Mouse (Mus musculus) adrenal gland (tissue): ENCODE data around the gene Gm9936.
"Not testable (repeated sequence)": the region's sequence is repeated elsewhere in the genome, so short reads cannot be mapped to it uniquely, and the experiment has no call there.

Experiments used
- intact Hi-C: fragments of 180-260 bp; cut with DNase I; formaldehyde crosslinking; loops from one replicate; pipeline ENCODE4 v1.15.1; 2025

Gene Gm9936

DNA sequence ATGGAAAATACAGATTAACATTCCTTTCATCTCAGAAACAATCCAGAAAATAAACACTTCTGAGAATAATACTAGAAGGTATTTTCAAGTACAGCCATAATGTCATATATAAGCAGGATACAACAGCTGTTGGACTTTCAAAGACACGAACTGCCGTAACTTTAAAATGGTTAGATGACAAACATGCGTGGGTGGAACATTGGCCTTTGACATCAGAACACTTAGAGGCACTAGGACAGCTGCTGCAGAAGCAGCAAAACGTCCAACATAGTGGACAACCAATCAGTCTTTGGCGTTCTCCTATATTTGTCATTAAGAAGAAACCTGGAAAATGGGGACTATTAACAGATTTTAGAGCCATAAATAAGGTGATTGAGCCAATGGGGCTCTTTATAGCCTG is 18.0 kb downstream of the Gm9936 start:
- intact Hi-C loops = not testable (repeated sequence)

DNA sequence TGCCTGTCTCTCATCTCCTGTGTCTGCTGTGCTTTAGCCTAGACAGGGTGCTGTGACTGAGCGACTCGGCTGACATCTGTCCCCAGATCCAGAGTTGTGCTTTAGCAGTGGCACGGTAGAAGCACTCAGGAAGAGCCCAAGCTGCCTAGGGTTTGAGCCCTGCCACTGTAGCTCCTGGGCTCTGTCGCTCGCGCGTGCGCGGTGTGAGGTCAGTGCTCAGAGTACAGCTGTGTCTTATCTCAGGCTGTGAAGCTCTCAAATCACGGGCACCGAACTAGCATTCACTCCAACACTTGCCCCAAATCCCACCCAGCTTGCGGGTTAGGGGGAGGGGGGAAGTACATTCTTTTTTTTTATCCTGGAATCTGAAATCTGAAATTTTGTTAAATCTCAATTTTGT is 21.6 kb downstream of the Gm9936 start:
- intact Hi-C loops = no loop called here

DNA sequence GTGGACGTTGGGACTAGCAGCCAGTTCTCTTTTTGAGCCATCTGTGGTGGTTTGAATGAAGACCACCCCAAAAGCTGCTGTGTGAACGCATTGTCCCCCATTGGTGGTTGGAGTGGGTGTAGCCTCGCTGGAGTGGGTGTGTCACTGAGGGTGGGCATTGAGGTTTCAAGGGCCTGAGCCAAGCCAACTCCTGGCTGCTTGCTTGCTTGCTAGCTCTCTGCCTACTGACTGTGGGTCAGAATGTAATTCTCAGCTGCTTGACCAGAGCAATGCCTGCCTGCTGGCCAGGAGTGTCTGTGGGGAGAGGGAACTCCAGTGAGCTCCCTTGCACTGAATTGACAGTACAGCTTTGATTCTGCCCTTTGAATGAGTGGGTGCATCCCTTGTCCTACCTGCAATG is 28.7 kb downstream of the Gm9936 start:
- intact Hi-C loops = no loop called here

DNA sequence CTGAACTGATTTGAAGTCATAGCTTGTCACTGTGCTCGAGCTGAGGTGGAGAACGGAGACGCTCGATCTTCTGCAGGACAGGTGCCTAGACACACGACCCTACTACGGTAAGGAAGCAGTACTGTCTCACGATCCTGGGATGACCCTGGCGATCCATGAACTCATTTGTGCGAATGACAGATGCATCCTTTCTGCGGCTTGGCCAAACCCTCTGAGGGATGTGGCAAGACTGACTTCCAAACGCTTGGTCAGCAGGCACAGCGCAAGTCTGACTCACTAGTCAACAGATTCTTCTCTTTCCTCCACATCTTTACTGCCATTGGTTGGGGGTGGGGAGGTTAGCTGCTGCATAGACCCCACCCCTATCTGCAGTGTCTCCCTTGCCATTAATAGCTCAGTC is 31.1 kb downstream of the Gm9936 start:
- intact Hi-C loops = no loop called here

DNA sequence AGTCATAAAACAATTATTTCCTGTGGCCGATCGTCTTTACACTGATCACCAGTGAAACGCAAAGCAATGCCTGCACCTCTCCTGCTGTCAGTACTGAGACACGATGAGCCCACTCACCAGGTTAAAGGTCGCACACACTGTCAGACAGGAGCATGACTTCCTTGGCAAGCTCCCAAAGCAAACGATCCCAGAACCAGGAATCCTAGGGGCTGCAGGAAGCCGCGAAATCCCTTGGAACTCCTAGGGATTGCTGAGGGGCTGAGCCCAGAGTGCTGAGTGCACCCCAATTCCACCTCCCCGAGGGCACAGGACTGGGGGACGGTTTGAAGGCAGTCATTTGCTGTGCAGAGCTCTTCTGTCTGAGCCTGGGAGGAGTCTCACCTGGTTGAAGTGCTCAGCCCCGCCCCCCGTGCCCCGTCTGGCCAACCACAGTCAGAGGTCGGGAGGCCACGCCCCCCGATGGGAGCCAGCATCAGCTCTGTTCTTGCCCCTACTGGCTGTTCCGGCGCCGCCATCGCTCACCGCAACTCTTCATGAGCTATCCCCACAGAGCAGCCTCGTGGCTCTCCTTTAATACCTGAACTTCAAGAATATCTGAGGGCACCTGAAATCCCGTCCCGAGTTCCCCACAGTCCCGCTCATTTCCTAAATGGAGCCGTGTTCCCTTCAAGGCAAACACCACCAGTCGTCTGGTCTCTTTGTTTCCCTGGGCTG is 32.3 kb downstream of the Gm9936 start:
- intact Hi-C loops = no loop called here

DNA sequence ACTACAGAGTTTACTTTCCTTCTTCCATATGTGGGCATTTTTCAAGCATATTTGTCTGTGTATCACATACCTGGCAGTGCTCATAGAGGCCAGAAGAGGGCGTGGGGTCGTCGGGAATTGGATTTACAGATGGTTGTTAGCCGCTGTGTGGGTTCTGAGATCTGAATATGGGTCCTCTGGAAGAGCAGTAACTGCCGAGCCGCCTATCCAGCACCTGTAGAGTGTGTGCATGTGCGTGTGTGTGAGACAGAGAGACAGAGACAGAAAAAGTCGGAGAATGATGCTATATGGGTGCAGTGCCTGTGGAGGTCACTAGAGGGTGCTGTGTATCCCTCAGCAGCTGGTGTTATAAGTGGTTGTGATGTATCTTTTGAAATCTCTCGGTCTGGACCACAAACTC is 34.3 kb downstream of the Gm9936 start:
- intact Hi-C loops = loop anchor here (5.0 kb wide), 1 partner anchor 78 kb away; no protein-coding TSS in a partner anchor

DNA sequence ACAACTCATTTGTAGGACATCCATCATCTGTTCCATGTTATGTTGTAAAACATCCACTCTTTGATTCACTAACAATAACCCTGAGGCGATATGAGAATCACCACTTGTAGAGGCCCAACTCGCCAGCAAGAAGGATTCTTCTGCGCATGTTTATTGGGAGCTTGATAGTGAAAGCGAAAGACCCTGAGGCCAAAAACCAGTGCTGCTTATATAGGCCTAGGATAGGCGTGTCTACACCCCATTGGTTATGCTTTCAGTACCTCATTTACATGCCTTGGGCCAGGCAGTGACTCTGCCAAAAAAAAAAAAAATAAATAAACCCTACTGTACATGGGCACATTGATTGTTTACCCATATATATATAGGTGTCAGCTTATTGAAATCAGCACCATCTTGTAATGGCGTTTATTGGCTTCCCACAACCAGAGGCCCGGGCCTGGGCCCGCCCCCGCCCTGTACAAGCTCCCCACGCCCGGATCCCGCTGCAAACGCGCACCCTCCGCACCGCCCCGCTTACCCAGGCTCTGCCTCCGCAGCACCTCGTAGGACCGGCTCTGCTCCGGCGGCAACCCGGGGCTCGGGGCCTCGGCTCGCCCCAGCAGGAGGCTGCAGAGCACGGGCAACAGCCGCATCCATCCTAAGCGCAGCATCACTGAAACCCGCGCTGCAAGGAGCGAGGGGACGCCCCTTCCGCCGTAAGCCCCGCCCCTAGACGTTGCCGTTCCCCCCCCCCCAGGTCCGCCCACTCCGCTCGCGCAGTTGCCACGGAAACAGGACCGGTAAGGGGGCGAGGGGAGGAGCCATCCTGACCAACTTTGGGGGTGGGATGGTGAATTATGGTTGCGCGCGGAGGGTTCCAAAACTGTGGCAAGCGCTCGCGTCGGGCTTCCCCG is 35.4 kb downstream of the Gm9936 start, which contains the start of gene 1500011B03Rik:
Gene 1500011B03Rik (minus strand): TSS at position 673 of the 893 bp plus-strand sequence.
- intact Hi-C loops = loop anchor here (5.0 kb wide), 1 partner anchor 79 kb away; no protein-coding TSS in a partner anchor

DNA sequence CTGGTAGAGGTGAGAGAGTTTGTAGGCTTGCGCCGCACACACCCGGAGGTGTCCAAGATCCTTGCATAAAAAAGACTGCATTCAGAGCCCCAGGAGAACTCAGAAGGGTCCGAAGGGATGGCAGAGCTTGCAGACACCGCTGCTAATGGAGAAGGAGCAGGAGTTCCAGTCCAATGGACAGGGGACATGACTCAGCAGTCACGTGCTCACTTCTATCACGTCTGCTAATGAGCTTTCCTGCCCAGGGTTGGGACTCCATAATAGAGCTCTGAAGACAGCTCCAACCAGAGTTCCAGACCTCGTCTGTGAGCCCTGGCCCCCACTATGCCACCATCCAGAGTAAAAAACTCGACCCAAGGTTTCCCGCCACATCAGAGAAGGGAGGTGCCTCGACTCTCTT is 40.4 kb downstream of the Gm9936 start:
- intact Hi-C loops = no loop called here

DNA sequence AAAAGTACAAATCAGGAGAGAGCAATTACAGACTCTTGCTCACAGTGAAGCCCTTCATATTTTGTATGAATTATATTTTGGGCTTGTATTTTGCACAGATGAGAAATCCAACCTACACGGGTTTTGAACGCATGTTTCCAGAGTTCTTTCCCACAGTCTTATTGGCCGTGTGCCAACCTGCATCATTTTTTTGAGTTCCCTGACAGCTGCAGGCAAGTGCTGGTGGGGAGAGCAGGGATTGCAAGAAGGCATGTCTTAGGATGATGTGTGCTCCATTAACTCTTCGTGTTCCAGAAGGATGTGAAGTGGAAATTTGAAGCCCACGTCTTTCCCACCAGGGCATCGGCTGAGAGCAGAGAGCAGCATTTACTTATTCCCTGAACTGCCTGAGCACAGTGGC is 41.9 kb downstream of the Gm9936 start:
- intact Hi-C loops = no loop called here

DNA sequence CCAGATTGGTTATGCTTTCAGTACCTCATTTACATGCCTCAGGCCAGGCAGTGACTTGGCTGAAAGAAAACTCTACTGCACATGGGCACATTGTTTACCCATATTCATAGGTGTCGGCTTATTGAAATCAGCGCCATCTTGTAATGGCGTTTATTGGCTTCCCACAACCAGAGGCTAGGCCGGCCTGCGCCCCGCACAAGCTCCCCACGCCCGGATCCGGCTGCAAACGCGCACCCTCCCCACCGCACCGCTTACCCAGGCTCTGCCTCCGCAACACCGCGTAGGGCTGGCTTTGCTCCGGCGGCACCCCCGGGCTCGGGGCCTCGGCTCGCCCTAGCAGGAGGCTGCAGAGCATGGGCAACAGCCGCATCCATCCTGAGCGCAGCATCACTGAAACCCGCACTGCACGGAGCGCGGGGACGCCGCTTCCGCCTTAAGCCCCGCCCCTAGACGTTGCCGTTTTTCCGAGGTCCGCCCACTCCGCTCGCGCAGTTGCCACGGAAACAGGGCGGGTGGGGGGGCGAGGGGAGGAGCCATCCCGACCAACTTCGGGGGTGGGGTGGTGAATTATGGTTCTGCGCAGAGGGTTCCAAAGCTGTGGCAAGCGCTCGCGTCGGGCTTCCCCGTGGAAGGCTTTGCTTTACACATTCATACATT is 44.8 kb downstream of the Gm9936 start:
- intact Hi-C loops = no loop called here

DNA sequence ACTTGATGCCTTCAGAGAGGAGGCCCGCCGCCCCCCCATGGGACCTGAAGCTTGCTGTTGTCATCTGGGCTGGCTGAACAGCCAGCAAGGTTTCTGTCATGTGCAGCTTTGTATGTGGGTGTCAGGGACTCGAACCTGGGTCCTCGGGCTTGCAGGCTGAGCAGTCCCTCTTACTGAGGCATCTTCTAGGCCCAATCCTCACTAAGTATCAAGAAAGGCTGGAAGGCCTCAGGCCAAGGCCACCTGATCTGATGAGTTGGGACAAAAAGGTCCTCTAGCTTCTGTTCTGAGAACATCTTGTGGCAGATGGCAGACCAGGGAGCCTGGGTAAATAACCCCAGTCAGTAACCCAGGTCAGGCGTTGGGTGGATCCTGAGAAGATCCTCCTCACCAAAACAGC is 48.7 kb downstream of the Gm9936 start:
- intact Hi-C loops = loop anchor here (5.0 kb wide), 1 partner anchor 38 kb away; the partner anchor contains the start of gene Ankrd13a

DNA sequence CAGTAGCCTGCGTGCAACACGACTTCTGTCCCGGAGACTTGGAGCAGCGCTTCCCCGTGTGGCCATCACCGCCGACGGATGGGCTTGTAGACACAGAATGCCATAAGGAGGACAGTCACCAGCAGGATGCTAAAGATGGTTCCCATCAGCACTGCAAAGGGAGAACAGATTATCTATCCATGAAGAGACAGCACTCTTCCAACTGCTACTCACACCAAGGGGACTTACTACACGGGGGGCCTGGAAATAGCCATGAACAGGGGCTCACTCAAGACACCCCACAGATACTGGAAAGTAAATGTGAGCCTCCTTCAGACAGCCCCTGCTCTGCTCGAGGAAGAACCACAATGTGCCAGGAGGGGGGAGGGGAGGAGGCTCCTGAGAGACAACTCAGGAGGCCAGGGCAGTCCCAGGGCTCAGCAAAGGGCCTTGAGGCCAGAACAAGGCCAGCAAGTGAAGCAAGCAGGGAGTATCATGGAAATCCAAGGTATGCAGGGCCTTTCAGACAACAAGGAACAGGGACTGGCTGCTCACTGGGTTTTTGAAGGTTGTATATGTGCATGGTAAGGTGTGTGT is 49.2 kb downstream of the Gm9936 start:
- intact Hi-C loops = loop anchor here (5.0 kb wide), 1 partner anchor 37 kb away; the partner anchor contains the start of gene Ankrd13a

DNA sequence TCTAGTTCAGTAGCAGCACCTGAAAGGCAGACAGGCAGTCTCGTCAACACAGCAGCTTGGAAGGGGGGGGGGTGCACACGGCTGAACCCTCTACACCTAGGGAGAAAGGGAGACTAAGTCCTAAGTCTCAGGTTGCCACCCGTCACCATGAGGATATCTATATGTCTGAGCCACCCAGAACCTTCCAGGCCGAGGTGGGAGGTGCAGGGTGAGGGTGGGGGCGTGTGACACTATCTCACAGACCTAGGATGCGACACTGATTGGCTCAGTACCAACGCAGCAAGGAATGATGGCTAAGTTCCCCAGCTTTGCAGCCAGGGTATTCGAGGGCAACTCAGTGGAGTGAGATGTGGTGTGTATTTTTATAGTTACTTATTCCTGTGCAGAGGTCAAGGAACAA is 50.1 kb downstream of the Gm9936 start:
- intact Hi-C loops = loop anchor here (5.0 kb wide), 1 partner anchor 36 kb away; the partner anchor contains the start of gene Ankrd13a

DNA sequence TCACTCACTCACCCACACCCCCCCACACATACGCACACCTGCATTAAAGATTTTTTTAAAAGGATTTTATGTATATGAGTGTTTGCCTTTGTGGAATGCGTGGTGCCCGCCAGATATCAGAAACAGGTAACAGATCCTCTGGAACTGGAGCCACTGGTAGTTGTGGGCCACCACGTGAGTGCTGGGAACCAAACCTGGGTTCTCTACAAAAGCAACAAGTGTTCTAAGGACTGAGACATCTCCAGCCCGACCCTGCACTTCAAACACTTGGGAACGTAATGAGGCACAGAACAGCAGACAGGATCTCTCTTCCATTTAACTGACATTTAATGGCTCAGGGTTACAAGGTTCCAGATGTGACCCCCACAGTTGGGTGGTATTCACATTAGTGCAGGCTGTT is 50.6 kb downstream of the Gm9936 start:
- intact Hi-C loops = loop anchor here (5.0 kb wide), 1 partner anchor 36 kb away; the partner anchor contains the start of gene Ankrd13a

DNA sequence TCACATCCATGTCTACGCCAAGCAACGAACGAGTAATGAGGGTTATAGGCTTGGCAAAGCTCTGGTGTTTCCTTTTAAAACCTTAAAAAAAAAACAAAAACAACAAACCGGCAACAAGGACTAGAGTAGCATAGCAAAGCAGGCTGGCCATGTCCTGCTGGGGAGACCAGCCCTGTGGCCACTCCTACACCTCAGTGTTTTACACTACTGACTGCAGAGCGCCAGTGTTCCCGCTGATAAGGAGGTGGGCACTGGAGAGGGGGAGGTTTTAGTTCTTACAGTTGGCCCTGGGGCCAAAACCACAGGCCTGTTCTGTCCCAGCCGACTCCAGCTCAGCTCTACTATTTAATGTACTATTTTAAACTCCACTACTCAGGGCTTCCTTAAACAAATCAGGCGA is 51.0 kb downstream of the Gm9936 start:
- intact Hi-C loops = loop anchor here (5.0 kb wide), 1 partner anchor 35 kb away; the partner anchor contains the start of gene Ankrd13a

DNA sequence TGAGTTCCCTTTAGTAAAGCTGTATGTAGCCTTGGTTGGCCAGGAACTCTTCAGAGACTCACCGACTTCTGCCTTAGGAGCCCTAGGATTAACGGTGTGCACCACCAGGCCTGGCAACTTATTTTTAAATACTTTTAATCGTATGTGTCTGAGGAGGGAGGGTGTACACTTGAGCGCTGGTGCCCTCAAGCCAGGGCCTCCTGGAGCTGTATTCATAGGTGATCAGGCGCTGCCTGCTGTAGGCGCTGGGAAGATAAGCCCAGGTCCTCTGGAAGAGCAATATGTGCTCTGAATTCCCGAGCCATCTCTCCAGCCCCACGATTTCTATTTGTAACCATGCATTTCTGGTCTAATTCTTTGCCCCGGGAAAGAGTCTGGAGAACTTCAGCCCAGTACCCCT is 51.4 kb downstream of the Gm9936 start:
- intact Hi-C loops = loop anchor here (5.0 kb wide), 1 partner anchor 35 kb away; the partner anchor contains the start of gene Ankrd13a

DNA sequence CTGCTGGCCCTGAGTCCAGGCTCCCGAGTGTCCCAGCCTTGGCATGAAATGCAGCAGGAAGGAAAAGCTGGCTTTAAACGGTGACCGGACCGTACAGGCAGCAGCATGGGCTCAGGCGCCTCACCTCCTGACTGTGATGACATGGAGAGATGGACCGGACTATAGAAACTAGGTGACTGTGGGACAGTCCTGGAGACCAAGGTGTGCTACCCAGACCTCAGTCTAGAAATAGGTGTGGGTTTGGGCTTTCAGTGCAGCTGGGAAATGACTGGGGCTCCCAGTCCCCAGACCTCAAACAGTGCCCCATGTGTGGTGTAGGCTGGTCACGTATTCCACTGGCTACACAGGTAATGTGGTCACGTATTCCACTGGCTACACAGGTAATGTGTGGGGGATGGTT is 51.8 kb downstream of the Gm9936 start:
- intact Hi-C loops = loop anchor here (5.0 kb wide), 1 partner anchor 34 kb away; the partner anchor contains the start of gene Ankrd13a
